Mouse (Mus musculus): ENCODE results near the gene Prdm16.

DNA sequence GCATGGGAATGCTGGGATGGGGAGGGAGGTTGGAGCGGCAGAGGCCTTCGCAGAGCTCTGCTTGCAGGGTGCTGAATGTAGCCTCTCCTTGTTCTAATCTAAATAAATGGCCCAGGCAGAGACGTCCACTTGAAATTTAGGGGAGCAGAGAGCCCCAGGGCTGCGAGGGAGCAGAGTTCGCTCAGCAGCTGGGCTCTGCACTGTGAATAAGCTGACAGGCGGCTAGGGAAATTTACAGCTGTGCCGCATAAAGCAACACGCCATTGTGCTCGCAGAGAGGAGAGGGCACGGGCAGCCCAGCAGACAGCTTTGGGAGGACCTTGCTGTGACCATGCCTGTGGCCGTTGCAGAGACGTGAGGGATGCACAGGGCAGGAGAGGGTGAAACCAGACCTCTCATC lies 305.4 kb downstream of the Prdm16 start:
- TF ChIP-seq MXI1 (IDR thresholded peaks at IDR 0.05; ENCODE audit: low read depth, low read length), result no peak
- TF ChIP-seq NELFE (IDR thresholded peaks at IDR 0.05; ENCODE audit: low read depth, low read length), result no peak
